Mouse (Mus musculus) lung, adult 2 months (tissue): Measurements from ENCODE around the gene Adgra1.

Experiments used
- CTCF ChIP-seq: fragments of 200-500 bp; IDR thresholded peaks from 2 replicates; pipeline ENCODE4 v1.5.1; 2011; ENCODE audit warnings: mild to moderate bottlenecking, low read length, control low read depth; ENCODE audit not compliant: insufficient read depth
- POLR2A ChIP-seq: fragments of 200-500 bp; IDR thresholded peaks from 2 replicates; pipeline ENCODE4 v1.6.1; 2011; ENCODE audit warnings: low read depth, mild to moderate bottlenecking, control low read depth, low read length, borderline replicate concordance; ENCODE audit errors: extremely low read depth

- TF ChIP-seq CTCF (no peak), POLR2A (no peak)
Measured at GRCm38 (mm10) chr7:139916345-139916744, 82.4 kb downstream of the Adgra1 start.
